Mouse (Mus musculus): ENCODE data around the gene Man1b1. TPM values are rescaled to one million over a fixed set of nuclear protein-coding genes. Genes with fewer than 3 reads are reported as not detected.

The Man1b1 gene
- polyA plus RNA-seq, 1 experiment from 2014 or later, result 29.9 TPM

- H3K4me2 ChIP-seq (replicated peaks; ENCODE audit: low read depth), result 0 out of 2 replicates have a peak overlapping the region, but pooled peaks have one; percentile 27
- H3K9me3 ChIP-seq (ENCODE audit: control insufficient read depth, low read length), result no peaks in the 10 kb centered on the region
- 7% methylated on average over 11 of the region's 11 CpGs for WGBS
- H3K36me3 ChIP-seq (ENCODE audit: control insufficient read depth, insufficient read depth, low read length), result no peaks in the 10 kb centered on the region
- DNase-seq (ENCODE audit: low spot score), result peak; percentile 66
- TF ChIP-seq CTCF (IDR thresholded peaks at IDR 0.05; ENCODE audit: low read depth), result no peak
- no peak for TF ChIP-seq EP300 (optimal IDR thresholded peaks at IDR 0.05)
- ATAC-seq (ENCODE audit: low FRiP score, low TSS enrichment), result 0 out of 2 replicates have a peak, but pooled peaks have one; percentile 48
- no peak overlapping the region for H3K9ac ChIP-seq (ENCODE audit: low read length)
- no peaks in the 10 kb centered on the region for H3K27me3 ChIP-seq (ENCODE audit: control insufficient read depth, insufficient read depth, low read length)
- H3K4me1 ChIP-seq (replicated peaks; ENCODE audit: control insufficient read depth, insufficient read depth), result no peaks in the 10 kb centered on the region
- H3K4me3 ChIP-seq (ENCODE audit: low read depth, low read length), result no peak overlapping the region
- H3K27ac ChIP-seq (replicated peaks), result no peak overlapping the region
Observed at GRCm38 (mm10) chr2:25311491-25311891, 20.6 kb upstream of the Man1b1 start.

GRCm38 (mm10) chr2:25318119-25318966 lies 13.8 kb upstream of the Man1b1 start:
- H3K4me3 ChIP-seq (ENCODE audit: low read depth, low read length), result peak overlapping the region; percentile 24
- H3K9me3 ChIP-seq (ENCODE audit: control insufficient read depth, low read length), result no peaks in the 10 kb centered on the region
- DNase-seq (ENCODE audit: low spot score), result no peak
- H3K27me3 ChIP-seq (ENCODE audit: control insufficient read depth, insufficient read depth, low read length), result no peaks in the 10 kb centered on the region
- no peaks in the 10 kb centered on the region for H3K4me1 ChIP-seq (replicated peaks; ENCODE audit: control insufficient read depth, insufficient read depth)
- H3K4me2 ChIP-seq (replicated peaks; ENCODE audit: low read depth), result peak overlapping the region; percentile 48
- H3K36me3 ChIP-seq (ENCODE audit: control insufficient read depth, insufficient read depth, low read length), result no peaks in the 10 kb centered on the region
- H3K27ac ChIP-seq (replicated peaks), result no peak overlapping the region
- TF ChIP-seq EP300 (optimal IDR thresholded peaks at IDR 0.05), result no peak
- no peak for TF ChIP-seq CTCF (IDR thresholded peaks at IDR 0.05; ENCODE audit: low read depth)
- ATAC-seq (ENCODE audit: low FRiP score, low TSS enrichment), result peak; percentile 31; the same call in 1 of the 2 replicates
- 6% methylated on average over 30 of the region's 31 CpGs for WGBS
- no peak overlapping the region for H3K9ac ChIP-seq (ENCODE audit: low read length)

GRCm38 (mm10) chr2:25318971-25319773 lies 13.0 kb upstream of the Man1b1 start, which contains the start of gene Grin1:
Grin1 (minus strand) TSS chr2:25319187.
- 10% methylated on average over 57 of the region's 58 CpGs for WGBS
- H3K4me1 ChIP-seq (replicated peaks; ENCODE audit: control insufficient read depth, insufficient read depth), result no peaks in the 10 kb centered on the region
- peak; percentile 75 for DNase-seq (ENCODE audit: low spot score)
- no peaks in the 10 kb centered on the region for H3K27me3 ChIP-seq (ENCODE audit: control insufficient read depth, insufficient read depth, low read length)
- H3K4me2 ChIP-seq (replicated peaks; ENCODE audit: low read depth), result peak within 1 kb of the TSS; percentile 48
- no peak within 1 kb of the TSS for H3K27ac ChIP-seq (replicated peaks)
- no peaks in the 10 kb centered on the region for H3K36me3 ChIP-seq (ENCODE audit: control insufficient read depth, insufficient read depth, low read length)
- peak; percentile 60; the same call in 1 of the 2 replicates for ATAC-seq (ENCODE audit: low FRiP score, low TSS enrichment)
- peak within 1 kb of the TSS; percentile 24 for H3K4me3 ChIP-seq (ENCODE audit: low read depth, low read length)
- no peaks in the 10 kb centered on the region for H3K9me3 ChIP-seq (ENCODE audit: control insufficient read depth, low read length)
- no peak for TF ChIP-seq EP300 (optimal IDR thresholded peaks at IDR 0.05)
- no peak for TF ChIP-seq CTCF (IDR thresholded peaks at IDR 0.05; ENCODE audit: low read depth)
- no peak within 1 kb of the TSS for H3K9ac ChIP-seq (ENCODE audit: low read length)

- no peak overlapping the region for H3K9ac ChIP-seq (ENCODE audit: low read length)
- 35% methylated on average over 2 of the region's 2 CpGs for WGBS
- no peak for DNase-seq (ENCODE audit: low spot score)
- no peak overlapping the region for H3K4me2 ChIP-seq (replicated peaks; ENCODE audit: low read depth)
- no peaks in the 10 kb centered on the region for H3K9me3 ChIP-seq (ENCODE audit: control insufficient read depth, low read length)
- no peak for ATAC-seq (ENCODE audit: low FRiP score, low TSS enrichment)
- no peaks in the 10 kb centered on the region for H3K27me3 ChIP-seq (ENCODE audit: control insufficient read depth, insufficient read depth, low read length)
- no peak overlapping the region for H3K4me3 ChIP-seq (ENCODE audit: low read depth, low read length)
- H3K27ac ChIP-seq (replicated peaks), result no peak overlapping the region
- TF ChIP-seq CTCF (IDR thresholded peaks at IDR 0.05; ENCODE audit: low read depth) (no peak), EP300 (optimal IDR thresholded peaks at IDR 0.05) (no peak)
- no peaks in the 10 kb centered on the region for H3K4me1 ChIP-seq (replicated peaks; ENCODE audit: control insufficient read depth, insufficient read depth)
- no peaks in the 10 kb centered on the region for H3K36me3 ChIP-seq (ENCODE audit: control insufficient read depth, insufficient read depth, low read length)
Observed at GRCm38 (mm10) chr2:25320084-25320483, 12.1 kb upstream of the Man1b1 start.

DNA sequence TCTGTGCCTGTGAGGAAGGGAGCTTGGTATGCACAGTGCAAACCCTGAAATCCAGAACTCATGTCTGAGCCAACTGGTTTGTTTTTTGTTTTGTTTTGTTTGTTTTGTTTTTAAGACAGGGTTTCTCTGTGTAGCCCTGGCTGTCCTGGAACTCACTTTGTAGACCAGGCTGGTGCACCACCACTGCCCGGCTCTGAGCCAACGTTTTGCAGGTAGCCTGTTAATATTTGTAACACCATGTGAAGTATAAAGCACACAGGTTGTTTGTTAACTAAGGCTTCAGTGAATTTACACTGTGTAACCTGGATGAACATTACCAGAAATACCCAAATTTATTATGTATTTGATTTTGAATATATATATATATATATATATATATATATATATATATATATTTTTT lies 6.1 kb upstream of the Man1b1 start:
- H3K9me3 ChIP-seq (ENCODE audit: control insufficient read depth, low read length), result no peaks in the 10 kb centered on the region
- H3K36me3 ChIP-seq (ENCODE audit: control insufficient read depth, insufficient read depth, low read length), result no peaks in the 10 kb centered on the region
- H3K9ac ChIP-seq (ENCODE audit: low read length), result no peak overlapping the region
- no peak overlapping the region for H3K4me2 ChIP-seq (replicated peaks; ENCODE audit: low read depth)
- H3K27me3 ChIP-seq (ENCODE audit: control insufficient read depth, insufficient read depth, low read length), result no peaks in the 10 kb centered on the region
- H3K4me3 ChIP-seq (ENCODE audit: low read depth, low read length), result no peak overlapping the region
- WGBS, result 66% methylated on average over 2 of the region's 2 CpGs
- no peaks in the 10 kb centered on the region for H3K4me1 ChIP-seq (replicated peaks; ENCODE audit: control insufficient read depth, insufficient read depth)
- TF ChIP-seq EP300 (optimal IDR thresholded peaks at IDR 0.05) (no peak), CTCF (IDR thresholded peaks at IDR 0.05; ENCODE audit: low read depth) (no peak)
- no peak overlapping the region for H3K27ac ChIP-seq (replicated peaks)
- DNase-seq (ENCODE audit: low spot score) (no peak), ATAC-seq (ENCODE audit: low FRiP score, low TSS enrichment) (no peak)
